Mouse (Mus musculus) frontal cortex, postnatal 10 days (tissue): ENCODE measurements around the gene B3galt1.
A peak's percentile ranks its signal among the peaks of the same experiment; 100 is the strongest.

Experiments used
- DNase-seq, 2 experiments: peaks; one replicate each; pipeline ENCODE4 v3.0.0; 2022; ENCODE audit warnings: low spot score in 2 of 2, mixed read lengths in 1 of 2

B3galt1 gene

GRCm38 (mm10) chr2:67724249-67724648 is 158.6 kb downstream of the B3galt1 start:
- DNase-seq, result no peak

- DNase-seq, result no peak
These were observed 165.1 kb downstream of the B3galt1 start for GRCm38 (mm10) chr2:67730771-67731170.

- DNase-seq, result no peak
These were observed 185.9 kb downstream of the B3galt1 start for GRCm38 (mm10) chr2:67751585-67751984.

- DNase-seq, result no peak
These were observed 190.8 kb downstream of the B3galt1 start for GRCm38 (mm10) chr2:67756507-67756906.

- no peak for DNase-seq
These were observed 221.9 kb downstream of the B3galt1 start for GRCm38 (mm10) chr2:67787536-67787935.

- no peak for DNase-seq
These were observed 231.9 kb downstream of the B3galt1 start for GRCm38 (mm10) chr2:67797561-67797960.

GRCm38 (mm10) chr2:67799981-67800380 is 234.3 kb downstream of the B3galt1 start:
- DNase-seq, result no peak

GRCm38 (mm10) chr2:67816149-67816548 is 250.5 kb downstream of the B3galt1 start:
- DNase-seq, result no peak

GRCm38 (mm10) chr2:67818014-67818413 is 252.3 kb downstream of the B3galt1 start:
- peak in 1 of 2 experiments; percentile 5 for DNase-seq

GRCm38 (mm10) chr2:67822360-67822759 is 256.7 kb downstream of the B3galt1 start:
- DNase-seq, result no peak

- no peak for DNase-seq
These were observed 262.0 kb downstream of the B3galt1 start for GRCm38 (mm10) chr2:67827697-67828096.

GRCm38 (mm10) chr2:67829055-67829915 is 263.6 kb downstream of the B3galt1 start:
- DNase-seq, result no peak

- no peak for DNase-seq
These were observed 282.1 kb downstream of the B3galt1 start for GRCm38 (mm10) chr2:67847806-67848205.

- no peak for DNase-seq
These were observed 285.1 kb downstream of the B3galt1 start for GRCm38 (mm10) chr2:67850725-67851124.

- DNase-seq, result no peak
These were observed 292.7 kb downstream of the B3galt1 start for GRCm38 (mm10) chr2:67858340-67858739.

- DNase-seq, result no peak
These were observed 293.3 kb downstream of the B3galt1 start for GRCm38 (mm10) chr2:67859004-67859403.

GRCm38 (mm10) chr2:67873368-67873767 is 307.7 kb downstream of the B3galt1 start:
- no peak for DNase-seq

- DNase-seq, result no peak
These were observed 314.2 kb downstream of the B3galt1 start for GRCm38 (mm10) chr2:67879836-67880235.

GRCm38 (mm10) chr2:67881713-67882281 is 316.1 kb downstream of the B3galt1 start:
- no peak for DNase-seq

- peak in 1 of 2 experiments; percentile 10 for DNase-seq
These were observed 332.5 kb downstream of the B3galt1 start for GRCm38 (mm10) chr2:67897956-67898689.

GRCm38 (mm10) chr2:67901574-67901973 is 335.9 kb downstream of the B3galt1 start:
- no peak for DNase-seq

- DNase-seq, result no peak
These were observed 337.1 kb downstream of the B3galt1 start for GRCm38 (mm10) chr2:67902651-67903292.
